Mouse (Mus musculus) yolk sac, embryonic 10.5 days (tissue): Measurements from ENCODE around the gene Ccnc.
A peak's percentile ranks its signal among the peaks of the same experiment; 100 is the strongest.

ENCODE experiments used
- DNase-seq: peaks from one replicate; pipeline ENCODE4 v3.0.0-alpha.2; 2017; ENCODE audit warnings: low spot score

Gene Ccnc

GRCm38 (mm10) chr4:21727615-21728165, at the start of gene Ccnc:
TSS of gene Ccnc (plus strand) at chr4:21727701.
- peak; percentile 92 for DNase-seq

- DNase-seq, result peak; percentile 23
Observed at GRCm38 (mm10) chr4:21678101-21678974, 49.2 kb upstream of the Ccnc start.

GRCm38 (mm10) chr4:21678975-21679623, 48.4 kb upstream of the Ccnc start:
- peak; percentile 54 for DNase-seq

GRCm38 (mm10) chr4:21679624-21680480, 47.6 kb upstream of the Ccnc start:
- DNase-seq, result no peak

- DNase-seq, result no peak
Observed at GRCm38 (mm10) chr4:21680971-21681370, 46.5 kb upstream of the Ccnc start.

- DNase-seq, result no peak
Observed at GRCm38 (mm10) chr4:21682421-21683150, 44.9 kb upstream of the Ccnc start.

GRCm38 (mm10) chr4:21684341-21684970, 43.0 kb upstream of the Ccnc start:
- no peak for DNase-seq

GRCm38 (mm10) chr4:21685595-21686091, 41.9 kb upstream of the Ccnc start, which contains the start of gene Prdm13:
TSS of gene Prdm13 (minus strand) at chr4:21685963.
- DNase-seq, result no peak

- no peak for DNase-seq
Observed at GRCm38 (mm10) chr4:21686416-21686815, 41.1 kb upstream of the Ccnc start.

GRCm38 (mm10) chr4:21686934-21687333, 40.6 kb upstream of the Ccnc start:
- no peak for DNase-seq

GRCm38 (mm10) chr4:21687783-21688702, 39.5 kb upstream of the Ccnc start:
- DNase-seq, result no peak

- peak; percentile 62 for DNase-seq
Observed at GRCm38 (mm10) chr4:21688703-21689200, 38.7 kb upstream of the Ccnc start.

- DNase-seq, result no peak
Observed at GRCm38 (mm10) chr4:21689492-21689941, 38.0 kb upstream of the Ccnc start.

- DNase-seq, result no peak
Observed at GRCm38 (mm10) chr4:21690221-21690620, 37.3 kb upstream of the Ccnc start.

- DNase-seq, result no peak
Observed at GRCm38 (mm10) chr4:21695638-21696254, 31.8 kb upstream of the Ccnc start.

- no peak for DNase-seq
Observed at GRCm38 (mm10) chr4:21705046-21705445, 22.5 kb upstream of the Ccnc start.

GRCm38 (mm10) chr4:21712147-21712546, 15.4 kb upstream of the Ccnc start:
- peak; percentile 89 for DNase-seq

GRCm38 (mm10) chr4:21722752-21723334, 4.7 kb upstream of the Ccnc start:
- no peak for DNase-seq
